Comparison of ENCODE assay signal across 9 mouse cellular contexts in the genomic region with DNA sequence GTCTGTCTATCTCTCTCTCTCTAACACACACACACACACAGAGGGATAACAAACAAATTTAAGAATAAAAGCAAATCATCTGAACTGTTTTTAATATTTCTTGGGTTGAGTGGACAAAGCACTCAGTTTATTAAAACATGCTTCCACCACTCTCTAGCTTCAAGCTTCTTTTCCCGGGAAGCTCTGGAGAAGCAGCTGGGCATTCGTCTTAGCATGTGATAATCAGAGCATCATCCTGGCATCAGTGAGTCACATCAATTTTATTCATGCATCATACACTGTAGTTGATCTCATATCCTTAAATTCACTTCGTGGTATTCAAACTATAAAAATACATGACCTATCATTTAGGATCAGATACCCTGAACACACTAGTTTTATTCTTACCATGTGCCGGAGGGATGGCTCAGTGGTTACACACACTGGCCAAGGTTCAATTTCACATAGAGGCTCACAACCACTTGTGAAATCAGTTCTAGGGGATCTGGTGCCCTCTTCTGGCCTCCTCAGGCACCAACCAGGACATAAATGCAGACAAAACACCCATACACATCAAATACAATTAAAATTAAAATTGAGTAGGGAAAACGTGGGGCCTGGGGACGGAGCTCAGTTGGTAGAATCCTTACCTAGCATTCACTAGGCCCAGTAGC.
A peak's percentile ranks its signal among the peaks of the same experiment; 100 is the strongest.
DNase-seq lines count a peak whose midpoint lies in the region; ATAC-seq and TF ChIP-seq lines count a peak whose summit lies in the region.
"Had no signal": no experiment of that assay in that cellular context is flagged by ENCODE, and none has a peak within 500 bp of the region (broad histone marks: within the 10 kb centered on the region; RNA-seq: fewer than 3 reads in every experiment).

No protein-coding gene starts in this region.

- WGBS in liver, embryonic 14.5 days (ENCODE audit: insufficient replicate concordance), result 45% methylated on average over 6 of the region's 6 CpGs
- 62% methylated on average over 6 of the region's 6 CpGs for WGBS in liver, embryonic 11.5 days
- 76% methylated on average over 6 of the region's 6 CpGs for WGBS in hindbrain, embryonic 16.5 days

- no peaks in the 10 kb centered on the region; the same call in 1 of the 2 replicates for H3K27me3 ChIP-seq in liver, embryonic 14.5 days (ENCODE audit: control insufficient read depth, insufficient read depth, low read length)
- H3K27me3 ChIP-seq in liver, embryonic 11.5 days (replicated peaks; ENCODE audit: control insufficient read depth, insufficient read depth, low read length), result no peaks in the 10 kb centered on the region
- H3K27me3 ChIP-seq in splenic B cell, adult 2 months (ENCODE audit: control insufficient read depth, insufficient read depth, low read length, poor library complexity, severe bottlenecking), result no peaks in the 10 kb centered on the region
- H3K27me3 ChIP-seq in hindbrain, embryonic 16.5 days (replicated peaks; ENCODE audit: control insufficient read depth, insufficient read depth, low read length), result no peaks in the 10 kb centered on the region

- no peak overlapping the region for H3K4me3 ChIP-seq in liver, embryonic 14.5 days (ENCODE audit: insufficient read depth in 1 of 2, low read depth in 2 of 2, low read length in 2 of 2)
- no peak overlapping the region for H3K4me3 ChIP-seq in liver, embryonic 11.5 days (ENCODE audit: low read depth, low read length)
- no peak overlapping the region for H3K4me3 ChIP-seq in embryonic fibroblast, embryonic 13.5 days (ENCODE audit: insufficient read depth, low read length)
- no peak overlapping the region for H3K4me3 ChIP-seq in hindbrain, embryonic 16.5 days (ENCODE audit: low read length)

- peak; percentile 56 for DNase-seq in adrenal gland, postnatal 10 days
- no peak for DNase-seq in adrenal gland, postnatal 25 days
- no peak for DNase-seq in liver, embryonic 14.5 days (ENCODE audit: low read depth in 3 of 3, low spot score in 3 of 3)
- DNase-seq in liver, embryonic 11.5 days (ENCODE audit: low spot score), result no peak
- DNase-seq in splenic B cell, adult 2 months (ENCODE audit: low read depth, low spot score), result peak; percentile 84
- no peak for DNase-seq in left cerebral cortex, adult 9 months (ENCODE audit: low spot score in 2 of 2)
- DNase-seq: heart, adult 11 months had no signal

- TF ChIP-seq CTCF in liver, embryonic 14.5 days (IDR thresholded peaks at IDR 0.05; ENCODE audit: low read depth), result peak; percentile 65
- peak; percentile 25; the same call in 1 of the 2 replicates for TF ChIP-seq CTCF in embryonic fibroblast, embryonic 13.5 days (IDR thresholded peaks at IDR 0.05; ENCODE audit: borderline replicate concordance, insufficient read depth, low read length)

- ATAC-seq in liver, embryonic 14.5 days (ENCODE audit: insufficient read depth), result no peak
- no peak for ATAC-seq in liver, embryonic 11.5 days (replicated peaks; ENCODE audit: low FRiP score)
- ATAC-seq in hindbrain, embryonic 16.5 days, result no peak

- H3K27ac ChIP-seq in liver, embryonic 14.5 days, result no peak overlapping the region
- no peak overlapping the region for H3K27ac ChIP-seq in liver, embryonic 11.5 days (ENCODE audit: low read depth, low read length)
- no peak overlapping the region for H3K27ac ChIP-seq in embryonic fibroblast, embryonic 13.5 days (ENCODE audit: insufficient read depth, low read length)
- H3K27ac ChIP-seq in hindbrain, embryonic 16.5 days (ENCODE audit: low read depth, low read length), result no peak overlapping the region

- no peaks in the 10 kb centered on the region for H3K9me3 ChIP-seq in liver, embryonic 14.5 days (ENCODE audit: control insufficient read depth, low read length)
- no peaks in the 10 kb centered on the region for H3K9me3 ChIP-seq in liver, embryonic 11.5 days (ENCODE audit: control insufficient read depth, low read length)
- H3K9me3 ChIP-seq in hindbrain, embryonic 16.5 days (ENCODE audit: control insufficient read depth, low read length), result no peaks in the 10 kb centered on the region

- no peak for TF ChIP-seq POLR2A in embryonic fibroblast, embryonic 13.5 days (IDR thresholded peaks at IDR 0.05; ENCODE audit: low read depth, low read length)

- H3K36me3 ChIP-seq in liver, embryonic 14.5 days (replicated peaks; ENCODE audit: control insufficient read depth, insufficient read depth, low read depth), result no peaks in the 10 kb centered on the region
- H3K36me3 ChIP-seq in liver, embryonic 11.5 days (ENCODE audit: control insufficient read depth, insufficient read depth, low read length), result no peaks in the 10 kb centered on the region
- H3K36me3 ChIP-seq in splenic B cell, adult 2 months (ENCODE audit: control insufficient read depth, insufficient read depth, low read length, poor library complexity, severe bottlenecking), result 0 out of 2 replicates have a peak, but pooled peaks cover 2% of the 10 kb centered on the region
- H3K36me3 ChIP-seq in hindbrain, embryonic 16.5 days (ENCODE audit: control insufficient read depth, insufficient read depth, low read length), result no peaks in the 10 kb centered on the region

- no peak for TF ChIP-seq EP300 in liver, embryonic 14.5 days (IDR thresholded peaks at IDR 0.05; ENCODE audit: low read depth)

- no peak overlapping the region for H3K4me2 ChIP-seq in liver, embryonic 14.5 days (ENCODE audit: low read depth)
- no peak overlapping the region for H3K4me2 ChIP-seq in liver, embryonic 11.5 days
- H3K4me2 ChIP-seq in hindbrain, embryonic 16.5 days (ENCODE audit: low read length), result no peak overlapping the region

- peaks cover 0 to 10% of the 10 kb centered on the region in 2 experiments; a peak in 3 of 4 replicates for H3K4me1 ChIP-seq in liver, embryonic 14.5 days (replicated peaks; ENCODE audit: control insufficient read depth in 2 of 2, insufficient read depth in 2 of 2, low read length in 1 of 2)
- H3K4me1 ChIP-seq in liver, embryonic 11.5 days (replicated peaks; ENCODE audit: control insufficient read depth, insufficient read depth, low read length), result peaks cover 38% of the 10 kb centered on the region
- H3K4me1 ChIP-seq in embryonic fibroblast, embryonic 13.5 days (ENCODE audit: control insufficient read depth, insufficient read depth, low read length), result peaks cover 13% of the 10 kb centered on the region
- H3K4me1 ChIP-seq in hindbrain, embryonic 16.5 days (ENCODE audit: control insufficient read depth, insufficient read depth, low read depth, low read length), result no peaks in the 10 kb centered on the region

- H3K9ac ChIP-seq in liver, embryonic 14.5 days (replicated peaks), result no peak overlapping the region
- no peak overlapping the region for H3K9ac ChIP-seq in liver, embryonic 11.5 days (ENCODE audit: low read depth, low read length)
- no peak overlapping the region for H3K9ac ChIP-seq in hindbrain, embryonic 16.5 days (ENCODE audit: low read depth, low read length)

Comparison
In these comparisons a context has a peak if more than half of its experiments do, and no peak if none do; other contexts are left out.
1. DNase-seq: peak in adrenal gland, postnatal 10 days (single experiment) and splenic B cell, adult 2 months (single experiment); none in adrenal gland, postnatal 25 days (single experiment), liver, embryonic 14.5 days (0 of 3), liver, embryonic 11.5 days (single experiment) and left cerebral cortex, adult 9 months (0 of 2).